19 mouse cellular contexts compared by ENCODE assay signal in the genomic region with DNA sequence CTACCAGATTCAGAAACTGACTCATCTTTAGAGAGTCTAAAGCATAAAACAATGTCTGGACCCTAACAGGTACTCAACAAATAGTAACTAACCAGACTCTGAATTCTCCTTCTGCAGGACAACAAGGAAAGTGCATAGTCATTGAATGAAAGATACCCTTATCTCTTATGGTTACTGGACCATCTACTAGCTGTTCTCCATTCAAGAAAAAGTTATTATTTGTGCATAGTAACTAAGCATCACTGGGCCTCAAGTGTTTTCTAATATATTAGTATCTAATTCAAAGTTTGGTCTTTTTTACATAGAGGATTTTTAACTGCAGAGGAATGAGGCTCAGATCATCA.
"Had no signal": no experiment of that assay in that cellular context is flagged by ENCODE, and none has a peak within 500 bp of the region (broad histone marks: within the 10 kb centered on the region; RNA-seq: fewer than 3 reads in every experiment).

No protein-coding gene starts in this region.

- DNase-seq: lung, adult 18-20 months; lung, embryonic 14.5 days; lung, postnatal 10 days; midbrain, embryonic 14.5 days; right cerebral cortex, postnatal 14 days; thymus, adult 2 months; thymus, postnatal 25 days; thymus, postnatal 4 days had no signal

- H3K4me2 ChIP-seq: lung, embryonic 14.5 days; midbrain, embryonic 12.5 days; neural tube, embryonic 13.5 days; neural tube, embryonic 15.5 days; stomach, embryonic 15.5 days had no signal

- H3K4me1 ChIP-seq: megakaryocyte, embryonic 14.5 days; midbrain, embryonic 10.5 days; midbrain, embryonic 12.5 days; neural tube, embryonic 13.5 days; neural tube, embryonic 15.5 days; stomach, embryonic 15.5 days had no signal

- H3K27me3 ChIP-seq: midbrain, embryonic 12.5 days; neural tube, embryonic 15.5 days; stomach, embryonic 15.5 days had no signal

- ATAC-seq: midbrain, embryonic 16.5 days had no signal

- H3K9me3 ChIP-seq: megakaryocyte, embryonic 14.5 days; midbrain, embryonic 10.5 days; midbrain, embryonic 12.5 days; neural tube, embryonic 13.5 days; neural tube, embryonic 15.5 days; stomach, embryonic 15.5 days had no signal

- H3K9ac ChIP-seq: liver, embryonic 14.5 days; lung, embryonic 14.5 days; midbrain, embryonic 12.5 days; neural tube, embryonic 13.5 days; neural tube, embryonic 15.5 days; stomach, embryonic 15.5 days had no signal

- H3K4me3 ChIP-seq: megakaryocyte, embryonic 14.5 days; midbrain, embryonic 10.5 days; midbrain, embryonic 12.5 days; myocyte; neural tube, embryonic 13.5 days; neural tube, embryonic 15.5 days; stomach, embryonic 15.5 days had no signal

- H3K27ac ChIP-seq: liver, embryonic 14.5 days; macrophage; midbrain, embryonic 10.5 days; midbrain, embryonic 12.5 days; neural tube, embryonic 13.5 days; neural tube, embryonic 15.5 days; stomach, embryonic 15.5 days; stomach, postnatal 0 days had no signal

- H3K36me3 ChIP-seq: midbrain, embryonic 10.5 days; midbrain, embryonic 12.5 days; neural tube, embryonic 13.5 days; neural tube, embryonic 15.5 days; stomach, embryonic 15.5 days had no signal
